Mouse (Mus musculus): ENCODE data around the gene Nrtn. TPM values are rescaled to one million over a fixed set of nuclear protein-coding genes. Genes with fewer than 3 reads are reported as not detected.

The Nrtn gene
- polyA plus RNA-seq, 1 experiment = not detected

GRCm38 (mm10) chr17:56758132-56758531, 802 bp upstream of the Nrtn start:
- Histone ChIP-seq H3K27ac (ENCODE audit: control insufficient read depth, insufficient read depth, low read depth, low read length, poor library complexity) (no peak overlapping the region), H3K4me1 (ENCODE audit: control insufficient read depth, insufficient read depth, low read length) (peaks cover 5% of the 10 kb centered on the region; the same call in 1 of the 2 replicates), H3K4me3 (replicated peaks; ENCODE audit: control insufficient read depth, low read depth, low read length) (no peak overlapping the region)
- 8% methylated on average over 12 of the region's 12 CpGs for WGBS
- peak; percentile 31; the same call in 1 of the 2 replicates for TF ChIP-seq CTCF (IDR thresholded peaks at IDR 0.05; ENCODE audit: control insufficient read depth, insufficient read depth, low read length)
- TF ChIP-seq POLR2A (IDR thresholded peaks at IDR 0.05; ENCODE audit: borderline replicate concordance, control insufficient read depth, low read depth, low read length) = no peak

- WGBS = 2% methylated on average over 51 of the region's 51 CpGs
- Histone ChIP-seq H3K4me3 (replicated peaks; ENCODE audit: control insufficient read depth, low read depth, low read length) (no peak overlapping the region), H3K27ac (ENCODE audit: control insufficient read depth, insufficient read depth, low read depth, low read length, poor library complexity) (no peak overlapping the region; the same call in 1 of the 2 replicates), H3K4me1 (ENCODE audit: control insufficient read depth, insufficient read depth, low read length) (no peaks in the 10 kb centered on the region)
- TF ChIP-seq POLR2A (IDR thresholded peaks at IDR 0.05; ENCODE audit: borderline replicate concordance, control insufficient read depth, low read depth, low read length) = no peak
- no peak for TF ChIP-seq CTCF (IDR thresholded peaks at IDR 0.05; ENCODE audit: control insufficient read depth, insufficient read depth, low read length)
These were observed 479 bp downstream of the Nrtn start for GRCm38 (mm10) chr17:56756703-56757399.

- WGBS = 8% methylated on average over 36 of the region's 36 CpGs
- no peak overlapping the region for H3K27ac ChIP-seq (ENCODE audit: control insufficient read depth, insufficient read depth, low read depth, low read length, poor library complexity)
- no peaks in the 10 kb centered on the region for H3K4me1 ChIP-seq (ENCODE audit: control insufficient read depth, insufficient read depth, low read length)
- TF ChIP-seq CTCF (IDR thresholded peaks at IDR 0.05; ENCODE audit: control insufficient read depth, insufficient read depth, low read length) (no peak), POLR2A (IDR thresholded peaks at IDR 0.05; ENCODE audit: borderline replicate concordance, control insufficient read depth, low read depth, low read length) (no peak)
- no peak overlapping the region for H3K4me3 ChIP-seq (replicated peaks; ENCODE audit: control insufficient read depth, low read depth, low read length)
These were observed 2.8 kb downstream of the Nrtn start for GRCm38 (mm10) chr17:56754271-56755185.

DNA sequence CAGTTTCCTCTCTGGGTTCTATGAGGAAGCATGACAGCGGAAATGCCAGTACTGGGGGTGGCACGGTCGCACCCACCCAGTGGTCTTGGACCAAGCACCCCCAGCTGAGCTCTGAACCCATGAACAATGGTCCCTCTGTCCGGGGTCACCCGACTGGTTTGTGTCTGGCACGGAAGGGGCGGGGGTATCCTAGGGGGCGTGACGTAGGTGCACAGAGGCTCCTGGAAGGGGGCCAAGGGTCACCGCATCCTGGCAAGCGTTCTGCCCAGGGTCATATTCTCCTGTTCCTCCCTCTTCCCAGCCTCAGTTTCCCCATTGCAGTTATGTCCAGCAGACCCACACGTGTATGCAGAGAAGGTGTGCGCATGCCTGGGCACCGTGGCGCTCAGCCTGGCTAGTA, 3.9 kb downstream of the Nrtn start:
- 36% methylated on average over 15 of the region's 15 CpGs for WGBS
- no peak overlapping the region for H3K4me3 ChIP-seq (replicated peaks; ENCODE audit: control insufficient read depth, low read depth, low read length)
- no peak overlapping the region for H3K27ac ChIP-seq (ENCODE audit: control insufficient read depth, insufficient read depth, low read depth, low read length, poor library complexity)
- TF ChIP-seq POLR2A (IDR thresholded peaks at IDR 0.05; ENCODE audit: borderline replicate concordance, control insufficient read depth, low read depth, low read length) (no peak), CTCF (IDR thresholded peaks at IDR 0.05; ENCODE audit: control insufficient read depth, insufficient read depth, low read length) (no peak)
- no peaks in the 10 kb centered on the region for H3K4me1 ChIP-seq (ENCODE audit: control insufficient read depth, insufficient read depth, low read length)

DNA sequence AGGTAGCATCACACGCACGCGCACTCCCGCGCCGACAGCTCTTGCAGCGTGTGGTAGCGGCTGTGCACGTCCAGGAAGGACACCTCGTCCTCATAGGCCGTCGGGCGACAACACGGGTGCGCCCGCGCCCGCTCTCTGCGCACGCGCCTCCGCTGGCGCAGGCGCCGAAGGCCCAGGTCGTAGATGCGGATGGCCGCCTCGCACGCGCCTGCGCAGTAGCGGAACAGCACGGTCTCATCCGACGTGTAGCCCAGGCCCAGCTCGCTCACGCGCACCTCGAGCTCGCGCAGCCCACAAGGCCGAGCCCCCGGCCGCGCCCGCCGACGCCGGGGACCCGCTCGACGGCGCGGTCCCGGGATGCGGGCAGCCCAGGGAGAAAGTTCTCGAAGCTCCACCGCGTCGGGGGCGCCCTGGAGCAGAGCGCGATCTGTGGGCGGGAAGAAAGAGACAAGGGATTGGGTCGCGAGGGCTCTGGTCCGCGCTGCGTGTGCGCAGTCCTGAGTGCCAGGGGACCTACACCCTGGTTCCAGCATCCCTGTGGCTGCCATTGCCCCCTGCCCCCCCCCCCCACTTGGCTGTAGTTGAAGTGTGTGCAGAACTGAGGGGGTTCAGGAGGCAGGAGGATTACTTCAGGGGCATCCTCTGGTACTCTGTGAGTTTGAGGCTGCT, 5.8 kb downstream of the Nrtn start:
- WGBS = 52% methylated on average over 71 of the region's 71 CpGs
- H3K4me1 ChIP-seq (ENCODE audit: control insufficient read depth, insufficient read depth, low read length) = no peaks in the 10 kb centered on the region
- H3K4me3 ChIP-seq (replicated peaks; ENCODE audit: control insufficient read depth, low read depth, low read length) = no peak overlapping the region
- TF ChIP-seq POLR2A (IDR thresholded peaks at IDR 0.05; ENCODE audit: borderline replicate concordance, control insufficient read depth, low read depth, low read length) = 0 out of 2 replicates have a peak, but pooled peaks have one; percentile 31
- TF ChIP-seq CTCF (IDR thresholded peaks at IDR 0.05; ENCODE audit: control insufficient read depth, insufficient read depth, low read length) = no peak
- no peak overlapping the region for H3K27ac ChIP-seq (ENCODE audit: control insufficient read depth, insufficient read depth, low read depth, low read length, poor library complexity)

DNA sequence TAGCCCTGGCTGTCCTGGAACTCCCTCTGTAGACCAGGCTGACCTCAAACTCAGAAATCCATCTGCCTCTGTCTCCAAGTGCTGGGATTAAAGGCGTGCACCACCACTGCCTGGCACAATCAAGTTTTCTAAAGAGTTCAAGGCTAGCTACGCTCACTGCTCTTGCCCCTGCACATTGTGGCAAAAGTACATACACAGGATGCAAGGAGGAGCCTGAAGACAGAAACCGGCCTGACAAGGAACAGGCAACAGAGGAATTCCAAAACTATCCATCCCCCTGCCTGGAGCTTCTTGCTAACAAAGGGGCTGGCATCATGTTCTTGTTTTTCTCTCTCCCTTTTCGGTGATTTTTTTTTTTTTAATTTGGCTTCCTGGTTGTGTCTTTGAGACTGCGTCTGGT, 13.2 kb downstream of the Nrtn start:
- Histone ChIP-seq H3K4me3 (replicated peaks; ENCODE audit: control insufficient read depth, low read depth, low read length) (no peak overlapping the region), H3K4me1 (ENCODE audit: control insufficient read depth, insufficient read depth, low read length) (no peaks in the 10 kb centered on the region), H3K27ac (ENCODE audit: control insufficient read depth, insufficient read depth, low read depth, low read length, poor library complexity) (no peak overlapping the region)
- WGBS = 33% methylated on average over 5 of the region's 5 CpGs
- TF ChIP-seq POLR2A (IDR thresholded peaks at IDR 0.05; ENCODE audit: borderline replicate concordance, control insufficient read depth, low read depth, low read length) (no peak), CTCF (IDR thresholded peaks at IDR 0.05; ENCODE audit: control insufficient read depth, insufficient read depth, low read length) (no peak)

DNA sequence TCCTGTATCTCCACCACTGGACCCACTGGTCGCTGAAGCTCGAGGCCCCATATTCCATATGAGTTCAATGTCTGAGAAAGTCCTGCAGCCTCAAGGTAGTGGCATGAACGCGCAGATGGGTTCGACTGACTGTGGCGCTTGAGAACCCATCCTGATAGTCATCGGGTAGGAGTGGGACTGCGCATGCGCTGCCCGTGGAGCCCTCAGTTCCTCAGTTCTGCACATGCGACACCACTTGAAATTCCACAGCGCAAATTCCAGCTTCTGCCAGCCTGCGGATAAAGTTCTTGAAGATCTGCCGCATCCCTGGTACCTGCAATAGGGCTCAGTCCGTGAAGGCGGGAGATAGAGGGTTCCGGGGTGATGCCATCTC, 16.6 kb downstream of the Nrtn start:
- 86% methylated on average over 16 of the region's 17 CpGs for WGBS
- TF ChIP-seq POLR2A (IDR thresholded peaks at IDR 0.05; ENCODE audit: borderline replicate concordance, control insufficient read depth, low read depth, low read length) = no peak
- TF ChIP-seq CTCF (IDR thresholded peaks at IDR 0.05; ENCODE audit: control insufficient read depth, insufficient read depth, low read length) = no peak
- no peak overlapping the region for H3K27ac ChIP-seq (ENCODE audit: control insufficient read depth, insufficient read depth, low read depth, low read length, poor library complexity)
- no peaks in the 10 kb centered on the region for H3K4me1 ChIP-seq (ENCODE audit: control insufficient read depth, insufficient read depth, low read length)
- H3K4me3 ChIP-seq (replicated peaks; ENCODE audit: control insufficient read depth, low read depth, low read length) = no peak overlapping the region
